Mouse (Mus musculus): ENCODE data around the gene Plpp7. TPM values are rescaled to one million over a fixed set of nuclear protein-coding genes. Genes with fewer than 3 reads are reported as not detected.

Plpp7 gene
- polyA plus RNA-seq, 1 experiment from 2014 or later = 10.3 TPM

DNA sequence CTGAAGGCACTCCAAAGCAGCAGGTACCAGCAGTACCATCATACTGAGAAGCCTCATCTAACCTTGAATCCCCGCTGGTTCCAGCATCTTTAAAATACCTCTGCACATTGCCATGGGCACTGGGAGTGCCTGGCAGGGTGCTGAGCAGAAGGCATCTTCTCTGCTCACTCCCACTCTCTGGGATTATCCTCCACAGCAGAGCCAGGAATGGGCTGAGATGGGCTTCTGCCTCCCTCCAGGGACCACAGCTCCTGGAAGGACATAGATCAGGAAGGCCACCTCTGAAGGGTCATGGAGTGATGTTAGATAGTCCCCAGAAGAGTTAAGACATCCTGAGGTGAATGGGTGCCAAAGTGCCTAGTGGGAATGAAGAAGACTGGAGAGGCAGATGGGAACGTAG, 17.2 kb downstream of the Plpp7 start:
- Histone ChIP-seq H3K9me3 (replicated peaks) (no peaks in the 10 kb centered on the region), H3K36me3 (ENCODE audit: poor library complexity, severe bottlenecking) (peaks cover 8% of the 10 kb centered on the region; the same call in 1 of the 2 replicates), H3K9ac (no peak overlapping the region), H3K27me3 (no peaks in the 10 kb centered on the region), H3K4me3 (no peak overlapping the region), H3K27ac (no peak overlapping the region), H3K4me2 (no peak overlapping the region), H3K4me1 (no peaks in the 10 kb centered on the region)
- no peak for ATAC-seq
- 81% methylated on average over 2 of the region's 2 CpGs for WGBS

DNA sequence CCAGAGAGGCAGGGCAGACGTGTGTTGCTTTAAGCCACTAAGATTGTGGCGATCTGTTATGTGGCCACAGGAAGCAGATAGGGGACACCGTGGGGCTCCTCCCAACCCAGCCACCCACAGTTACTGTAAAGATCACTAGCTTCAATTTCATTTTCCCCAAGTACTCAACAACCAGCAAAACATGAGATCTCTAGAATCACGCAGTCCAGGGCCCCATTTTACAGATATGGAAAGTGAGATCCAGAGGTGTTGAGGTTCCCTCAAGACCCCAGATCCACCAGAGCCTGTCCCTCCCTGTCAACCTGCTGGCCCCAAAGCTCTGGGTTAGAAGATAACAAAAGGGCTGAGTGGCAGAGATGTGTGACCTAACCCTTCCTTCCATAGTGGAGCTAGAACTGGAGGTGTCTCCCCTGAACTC, 20.5 kb downstream of the Plpp7 start:
- Histone ChIP-seq H3K4me3 (no peak overlapping the region), H3K27me3 (no peaks in the 10 kb centered on the region), H3K36me3 (ENCODE audit: poor library complexity, severe bottlenecking) (no peaks in the 10 kb centered on the region), H3K9me3 (replicated peaks) (no peaks in the 10 kb centered on the region), H3K27ac (no peak overlapping the region), H3K4me2 (no peak overlapping the region), H3K9ac (no peak overlapping the region), H3K4me1 (no peaks in the 10 kb centered on the region)
- 95% methylated on average over 4 of the region's 4 CpGs for WGBS
- no peak for ATAC-seq

DNA sequence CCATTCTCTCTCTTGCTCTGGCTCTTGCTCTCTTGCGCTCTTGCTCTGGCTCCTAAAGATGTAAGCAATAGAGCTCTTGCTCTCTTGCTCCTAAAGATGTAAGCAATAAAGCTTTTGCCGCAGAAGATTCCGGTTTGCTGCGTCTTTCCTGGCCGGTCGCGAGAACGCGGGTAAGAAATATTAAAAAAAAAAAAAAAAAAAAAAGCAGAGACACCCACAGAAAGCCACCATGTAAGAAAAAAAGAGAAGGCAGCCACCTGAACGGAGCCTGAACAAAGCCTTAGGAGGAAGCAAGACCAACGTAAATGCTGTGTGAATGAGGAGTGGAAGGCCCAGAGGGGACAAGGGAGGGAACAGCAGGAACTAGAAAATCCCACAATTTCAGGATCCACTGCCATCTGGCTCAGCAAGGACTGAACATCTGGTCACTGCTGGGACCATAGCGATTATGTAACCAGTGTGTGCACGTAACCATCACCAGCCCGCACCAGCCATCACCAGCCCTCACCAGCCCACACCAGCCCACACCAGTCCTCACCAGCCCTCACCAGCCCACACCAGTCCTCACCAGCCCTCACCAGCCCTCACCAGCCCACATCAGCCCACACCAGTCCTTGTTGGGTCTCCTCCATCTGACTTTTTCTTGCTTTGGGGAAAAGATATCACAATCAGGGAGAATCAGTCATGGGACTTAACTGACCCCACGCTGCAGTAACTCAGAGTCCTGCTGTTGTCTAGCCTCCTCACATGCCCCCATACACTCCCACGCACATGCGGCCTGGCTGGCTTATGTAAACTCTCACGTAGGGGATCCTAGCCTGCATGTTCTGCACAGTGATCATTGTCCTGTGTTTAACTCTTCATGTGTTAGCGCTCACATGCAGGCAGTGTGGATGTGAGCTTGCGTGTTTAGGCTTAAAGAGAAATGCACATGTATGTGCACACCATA, 24.7 kb downstream of the Plpp7 start:
- no peaks in the 10 kb centered on the region for H3K36me3 ChIP-seq (ENCODE audit: poor library complexity, severe bottlenecking)
- no peaks in the 10 kb centered on the region for H3K4me1 ChIP-seq
- ATAC-seq = no peak
- H3K4me2 ChIP-seq = no peak overlapping the region
- no peaks in the 10 kb centered on the region for H3K9me3 ChIP-seq (replicated peaks)
- WGBS = 90% methylated on average over 20 of the region's 20 CpGs
- H3K27ac ChIP-seq = no peak overlapping the region
- H3K4me3 ChIP-seq = no peak overlapping the region
- H3K9ac ChIP-seq = no peak overlapping the region
- H3K27me3 ChIP-seq = no peaks in the 10 kb centered on the region

DNA sequence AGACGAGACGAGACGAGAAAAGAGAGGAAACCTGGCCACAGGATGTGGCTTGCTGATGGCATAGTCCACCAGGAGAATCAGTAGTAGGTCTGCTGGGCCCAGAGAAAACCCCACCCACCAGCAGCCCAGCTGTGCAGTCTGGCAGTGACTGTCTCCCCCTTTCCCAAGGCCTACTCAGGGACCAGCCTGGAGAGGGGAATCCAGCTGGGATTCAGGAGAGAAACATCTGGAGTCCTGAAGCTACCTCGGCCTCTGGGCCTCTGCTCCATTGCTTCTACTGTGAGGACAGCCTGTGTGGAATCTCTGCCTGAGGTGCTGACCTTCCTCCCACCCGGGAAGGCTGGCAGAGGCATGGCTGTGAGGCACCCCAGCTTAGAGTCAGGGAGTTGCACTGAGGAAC, 25.8 kb downstream of the Plpp7 start:
- no peaks in the 10 kb centered on the region for H3K4me1 ChIP-seq
- no peak overlapping the region for H3K27ac ChIP-seq
- H3K4me2 ChIP-seq = no peak overlapping the region
- no peaks in the 10 kb centered on the region for H3K27me3 ChIP-seq
- ATAC-seq = no peak
- H3K9me3 ChIP-seq (replicated peaks) = no peaks in the 10 kb centered on the region
- H3K36me3 ChIP-seq (ENCODE audit: poor library complexity, severe bottlenecking) = no peaks in the 10 kb centered on the region
- 72% methylated on average over 5 of the region's 5 CpGs for WGBS
- H3K9ac ChIP-seq = no peak overlapping the region
- no peak overlapping the region for H3K4me3 ChIP-seq

DNA sequence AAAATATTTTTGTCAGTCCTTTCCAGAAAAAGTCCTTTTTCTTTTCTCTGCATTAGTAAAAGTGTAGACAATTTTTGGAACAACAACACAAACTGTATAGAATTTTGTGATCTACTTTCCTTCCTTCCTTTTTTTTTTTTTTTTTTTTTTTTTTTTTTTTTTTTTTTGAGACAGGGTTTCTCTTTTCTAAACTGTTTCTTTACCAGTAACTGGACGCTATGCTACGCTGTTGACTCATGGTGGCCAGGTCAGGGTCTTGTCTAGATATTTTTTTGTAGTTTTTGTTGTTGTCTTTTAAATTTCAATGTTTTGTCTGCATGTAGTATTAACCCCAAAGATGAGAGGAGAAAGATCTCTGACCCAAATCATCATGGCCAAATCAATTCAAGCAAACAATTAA, 26.5 kb downstream of the Plpp7 start:
- WGBS = 76% methylated on average over 2 of the region's 2 CpGs
- H3K4me1 ChIP-seq = no peaks in the 10 kb centered on the region
- H3K27ac ChIP-seq = no peak overlapping the region
- ATAC-seq = no peak
- H3K9ac ChIP-seq = no peak overlapping the region
- no peaks in the 10 kb centered on the region for H3K9me3 ChIP-seq (replicated peaks)
- H3K36me3 ChIP-seq (ENCODE audit: poor library complexity, severe bottlenecking) = no peaks in the 10 kb centered on the region
- H3K4me2 ChIP-seq = no peak overlapping the region
- H3K4me3 ChIP-seq = no peak overlapping the region
- no peaks in the 10 kb centered on the region for H3K27me3 ChIP-seq

DNA sequence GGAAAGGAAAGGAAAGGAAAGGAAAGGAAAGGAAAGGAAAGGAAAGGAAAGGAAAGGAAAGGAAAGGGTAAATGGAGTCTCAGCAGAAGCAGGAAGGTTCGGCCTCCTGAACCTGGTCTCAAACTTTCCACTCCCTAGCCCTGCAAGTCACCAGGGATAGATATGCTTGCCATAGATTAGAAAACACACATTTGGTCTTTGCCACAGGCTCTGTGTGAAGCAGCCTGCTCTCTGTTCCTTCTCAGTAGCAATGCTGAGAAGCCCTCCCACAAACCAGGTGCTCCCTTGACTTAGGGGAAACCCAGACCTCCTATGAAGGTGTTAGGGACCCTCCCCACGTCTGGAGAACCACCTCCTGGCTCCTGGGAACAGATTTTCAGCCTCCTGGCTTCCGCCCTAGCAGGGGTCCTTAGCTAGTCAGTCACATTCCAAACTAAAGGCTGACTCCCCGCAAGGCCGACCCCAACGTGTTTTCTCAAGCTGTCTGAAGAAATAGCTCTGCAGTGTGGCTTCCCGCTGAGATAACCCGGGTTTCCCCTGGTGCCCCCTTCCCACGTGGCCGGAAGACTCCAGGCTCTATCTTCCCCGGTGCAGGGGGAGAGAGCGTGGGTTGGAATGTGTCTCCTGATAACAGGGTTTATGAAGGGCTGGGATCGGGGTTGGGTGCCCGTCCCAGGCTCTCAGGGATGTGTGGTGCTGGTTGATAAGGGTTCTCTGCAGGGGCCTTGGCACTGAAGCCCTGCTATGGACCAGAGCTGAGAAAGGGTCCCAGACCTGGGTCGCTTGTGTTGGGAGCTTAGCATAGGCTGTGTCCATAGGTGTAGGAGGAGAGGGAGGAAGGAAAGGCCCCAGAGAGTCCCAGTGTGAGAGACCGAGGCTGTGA, 32.6 kb downstream of the Plpp7 start:
- no peaks in the 10 kb centered on the region for H3K36me3 ChIP-seq (ENCODE audit: poor library complexity, severe bottlenecking)
- H3K27ac ChIP-seq = no peak overlapping the region
- H3K4me3 ChIP-seq = no peak overlapping the region
- no peaks in the 10 kb centered on the region for H3K9me3 ChIP-seq (replicated peaks)
- ATAC-seq = no peak
- H3K9ac ChIP-seq = no peak overlapping the region
- H3K4me2 ChIP-seq = no peak overlapping the region
- H3K27me3 ChIP-seq = no peaks in the 10 kb centered on the region
- H3K4me1 ChIP-seq = no peaks in the 10 kb centered on the region
- WGBS = 31% methylated on average over 16 of the region's 16 CpGs

DNA sequence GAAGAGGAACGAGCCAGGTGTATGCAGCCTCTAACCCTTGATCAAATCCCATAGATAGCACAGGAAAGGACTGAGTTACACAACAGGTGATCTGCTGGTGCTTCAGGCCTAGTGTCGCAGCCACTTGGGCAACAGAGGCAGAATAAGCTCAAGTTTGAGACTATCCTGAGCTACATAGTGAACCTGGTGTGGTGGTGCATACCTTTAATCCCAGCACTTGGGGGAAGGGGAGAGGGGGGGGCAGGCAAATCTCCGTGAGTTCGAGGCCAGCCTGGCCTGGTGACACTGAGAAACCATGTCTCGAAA, 33.2 kb downstream of the Plpp7 start:
- ATAC-seq = no peak
- H3K36me3 ChIP-seq (ENCODE audit: poor library complexity, severe bottlenecking) = no peaks in the 10 kb centered on the region
- H3K27me3 ChIP-seq = no peaks in the 10 kb centered on the region
- no peaks in the 10 kb centered on the region for H3K9me3 ChIP-seq (replicated peaks)
- no peak overlapping the region for H3K4me3 ChIP-seq
- 90% methylated on average over 5 of the region's 5 CpGs for WGBS
- no peak overlapping the region for H3K27ac ChIP-seq
- H3K4me1 ChIP-seq = no peaks in the 10 kb centered on the region
- no peak overlapping the region for H3K9ac ChIP-seq
- H3K4me2 ChIP-seq = no peak overlapping the region

DNA sequence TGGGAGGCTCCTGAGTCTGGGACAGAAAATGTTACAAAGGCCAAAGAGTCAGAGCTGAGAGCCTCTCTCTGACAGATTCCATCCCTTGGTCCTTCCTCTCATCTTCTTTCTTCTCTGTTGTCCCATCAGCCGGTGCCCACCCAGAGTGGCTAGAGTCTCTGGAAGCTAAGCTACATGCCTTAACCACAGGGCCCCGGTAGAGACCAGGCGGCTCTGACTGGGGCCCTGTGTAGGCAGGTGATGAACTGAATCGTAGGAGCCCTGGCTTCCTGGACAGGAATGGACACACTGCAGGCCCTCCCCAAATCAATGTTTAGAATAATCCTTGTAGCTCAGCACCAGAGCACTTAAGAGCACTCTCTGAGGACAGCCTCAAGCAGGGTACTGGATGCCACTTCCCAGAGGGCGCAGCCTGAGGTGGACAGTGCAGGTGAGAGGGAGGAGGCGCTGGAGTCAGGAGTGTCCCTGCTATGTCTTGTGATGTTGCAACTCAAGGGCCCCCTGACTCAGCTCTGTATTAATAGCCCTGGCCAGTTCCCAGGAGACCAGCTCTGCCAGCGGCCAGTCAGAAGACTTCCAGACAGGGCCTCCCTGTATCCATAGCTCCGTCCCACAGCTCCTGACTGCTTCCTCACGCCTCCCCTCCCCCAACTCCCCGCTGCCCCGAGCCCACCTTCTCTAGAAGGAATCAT, 34.2 kb downstream of the Plpp7 start:
- WGBS = 65% methylated on average over 11 of the region's 11 CpGs
- no peaks in the 10 kb centered on the region for H3K27me3 ChIP-seq
- no peaks in the 10 kb centered on the region for H3K9me3 ChIP-seq (replicated peaks)
- H3K27ac ChIP-seq = no peak overlapping the region
- no peaks in the 10 kb centered on the region for H3K36me3 ChIP-seq (ENCODE audit: poor library complexity, severe bottlenecking)
- H3K4me3 ChIP-seq = no peak overlapping the region
- no peaks in the 10 kb centered on the region for H3K4me1 ChIP-seq
- H3K9ac ChIP-seq = no peak overlapping the region; the same call in 1 of the 2 replicates
- no peak for ATAC-seq
- no peak overlapping the region for H3K4me2 ChIP-seq

DNA sequence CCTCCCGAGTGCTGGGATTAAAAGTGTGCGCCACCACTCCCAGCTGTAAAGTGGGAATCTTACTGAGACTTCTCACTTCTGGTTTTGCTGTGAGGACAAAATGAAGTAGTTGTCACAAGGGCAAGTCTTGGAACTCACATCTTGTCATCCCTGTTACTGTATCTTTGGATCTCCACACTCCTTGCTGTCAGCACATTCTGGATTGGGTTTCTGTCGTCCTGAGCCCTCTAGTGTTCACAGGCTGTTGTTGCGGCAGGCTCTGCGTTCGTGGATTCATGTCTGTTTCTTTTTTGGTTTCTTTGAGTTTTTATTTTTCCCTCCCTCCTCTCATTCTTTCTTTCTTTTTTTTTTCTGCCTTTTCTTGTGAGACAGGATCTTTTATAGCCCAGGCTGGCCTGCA, 35.1 kb downstream of the Plpp7 start:
- Histone ChIP-seq H3K4me2 (no peak overlapping the region), H3K9ac (no peak overlapping the region), H3K4me3 (no peak overlapping the region), H3K27ac (no peak overlapping the region), H3K9me3 (replicated peaks) (no peaks in the 10 kb centered on the region), H3K27me3 (no peaks in the 10 kb centered on the region), H3K4me1 (no peaks in the 10 kb centered on the region), H3K36me3 (ENCODE audit: poor library complexity, severe bottlenecking) (no peaks in the 10 kb centered on the region)
- 35% methylated on average over 6 of the region's 6 CpGs for WGBS
- no peak for ATAC-seq

DNA sequence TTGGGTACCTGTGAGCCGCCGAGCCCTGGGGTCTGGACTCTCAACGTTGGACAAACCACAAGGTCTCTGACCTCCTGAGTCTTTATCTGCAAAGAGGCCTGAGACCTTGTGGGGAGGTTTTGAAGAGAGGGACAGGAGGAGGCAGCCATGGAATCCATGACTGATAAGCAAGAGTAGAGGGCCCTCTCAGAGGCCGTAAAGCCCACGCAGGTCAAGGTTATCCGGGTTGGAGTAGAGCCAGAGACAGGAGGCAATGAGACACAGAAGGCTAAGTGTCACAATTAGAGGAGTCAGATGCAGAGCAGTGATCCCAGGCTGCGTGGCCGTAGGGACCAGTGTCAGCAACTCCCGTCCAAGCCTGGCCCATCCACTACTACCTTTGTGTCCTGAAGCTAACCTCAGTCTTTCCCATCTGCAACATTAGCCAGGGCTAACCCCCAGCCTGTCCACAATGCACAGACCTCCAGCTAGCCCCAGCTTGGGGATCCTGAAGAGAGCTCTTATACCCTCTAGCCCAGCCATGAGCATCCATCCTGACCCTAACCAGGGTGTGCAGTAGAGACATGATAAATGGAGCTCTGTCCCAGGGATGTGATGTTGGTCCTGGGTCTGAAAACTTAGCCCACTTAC, 36.0 kb downstream of the Plpp7 start:
- no peaks in the 10 kb centered on the region for H3K9me3 ChIP-seq (replicated peaks)
- H3K27me3 ChIP-seq = no peaks in the 10 kb centered on the region
- H3K27ac ChIP-seq = no peak overlapping the region
- H3K4me1 ChIP-seq = no peaks in the 10 kb centered on the region
- H3K9ac ChIP-seq = no peak overlapping the region
- H3K4me2 ChIP-seq = no peak overlapping the region
- no peaks in the 10 kb centered on the region for H3K36me3 ChIP-seq (ENCODE audit: poor library complexity, severe bottlenecking)
- 86% methylated on average over 9 of the region's 9 CpGs for WGBS
- no peak overlapping the region for H3K4me3 ChIP-seq
- ATAC-seq = no peak

DNA sequence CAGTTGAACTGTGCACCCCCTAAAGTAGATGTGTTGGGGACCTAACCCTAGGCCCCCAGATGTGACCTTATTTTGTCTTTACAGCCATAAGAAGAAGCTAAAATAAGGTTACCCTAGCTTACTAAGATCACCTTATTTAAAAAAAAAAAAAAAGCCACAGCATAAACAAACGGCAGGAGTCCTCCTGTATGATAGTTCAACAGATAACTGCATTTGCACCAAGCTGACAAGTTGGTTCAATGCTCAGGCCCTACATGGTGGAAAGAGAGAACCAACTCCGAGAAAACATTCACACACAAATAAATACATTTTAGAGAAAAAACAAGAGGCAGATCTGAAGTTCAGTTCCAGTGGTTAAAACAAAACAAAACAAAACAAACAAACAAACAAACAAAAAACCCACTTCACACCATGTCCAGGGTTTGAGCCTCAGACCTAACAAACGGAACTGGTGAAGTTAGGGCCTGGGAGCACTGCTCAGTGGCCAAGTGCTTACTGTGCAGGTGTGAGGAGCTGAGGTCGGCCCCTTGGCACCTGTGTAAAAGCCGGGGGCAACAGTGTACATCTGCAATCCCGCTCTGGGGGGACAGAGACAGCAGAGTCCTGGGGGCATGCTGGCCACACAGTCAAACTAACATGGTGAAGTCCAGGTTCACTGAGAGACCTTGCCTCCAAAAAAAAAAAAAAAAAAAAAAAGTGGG, 36.7 kb downstream of the Plpp7 start:
- WGBS = 70% methylated on average over 6 of the region's 6 CpGs
- no peak overlapping the region for H3K9ac ChIP-seq
- no peaks in the 10 kb centered on the region for H3K27me3 ChIP-seq
- no peak overlapping the region for H3K4me2 ChIP-seq
- no peak for ATAC-seq
- peaks cover 1% of the 10 kb centered on the region; the same call in 1 of the 2 replicates for H3K4me1 ChIP-seq
- H3K36me3 ChIP-seq (ENCODE audit: poor library complexity, severe bottlenecking) = no peaks in the 10 kb centered on the region
- H3K9me3 ChIP-seq (replicated peaks) = no peaks in the 10 kb centered on the region
- H3K27ac ChIP-seq = no peak overlapping the region
- no peak overlapping the region for H3K4me3 ChIP-seq

All from forebrain, embryonic 13.5 days (tissue).